Mouse (Mus musculus) right cerebral cortex, postnatal 4 days (tissue): ENCODE results near the gene 1110032F04Rik.
"Not testable (repeated sequence)": the region's sequence is repeated elsewhere in the genome, so short reads cannot be mapped to it uniquely, and the experiment has no call there.

ENCODE experiments used
- DNase-seq: peaks from one replicate; pipeline ENCODE4 v3.0.0-alpha.2; 2022

Gene 1110032F04Rik

DNA sequence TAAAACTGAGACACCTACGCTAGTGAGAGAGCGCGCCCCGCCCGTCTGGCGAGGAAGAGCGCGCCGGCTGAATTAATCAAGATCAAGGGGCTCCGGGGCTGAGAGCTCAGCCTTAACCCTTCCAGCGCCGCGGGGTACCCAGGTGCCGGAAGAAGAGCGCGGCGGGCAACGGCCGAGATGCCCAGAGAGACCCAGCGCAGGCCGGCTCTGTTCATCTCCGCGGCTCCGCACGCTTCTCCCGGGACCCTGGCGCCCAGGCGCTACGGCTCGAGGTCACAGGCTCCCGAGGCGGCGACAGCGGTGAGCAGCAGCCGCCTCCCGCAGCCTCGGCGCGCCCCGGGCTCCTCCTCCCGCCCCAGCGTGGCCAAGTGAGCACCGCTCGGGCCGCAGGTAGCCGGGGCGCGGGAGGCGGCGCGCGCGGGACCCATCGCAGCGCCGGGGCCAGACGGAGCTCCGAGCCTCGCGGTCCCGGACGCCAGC, at the start of gene 1110032F04Rik:
Gene 1110032F04Rik, plus strand, starts transcription at position 376 of the 480 bp plus-strand sequence.
- peak; percentile 56 for DNase-seq

- no peak for DNase-seq
Observed at GRCm38 (mm10) chr3:68821406-68821805, 48.0 kb upstream of the 1110032F04Rik start.

- no peak for DNase-seq
Observed at GRCm38 (mm10) chr3:68821926-68822341, 47.5 kb upstream of the 1110032F04Rik start.

GRCm38 (mm10) chr3:68823876-68824764, 45.3 kb upstream of the 1110032F04Rik start:
- peak; percentile 43 for DNase-seq

DNA sequence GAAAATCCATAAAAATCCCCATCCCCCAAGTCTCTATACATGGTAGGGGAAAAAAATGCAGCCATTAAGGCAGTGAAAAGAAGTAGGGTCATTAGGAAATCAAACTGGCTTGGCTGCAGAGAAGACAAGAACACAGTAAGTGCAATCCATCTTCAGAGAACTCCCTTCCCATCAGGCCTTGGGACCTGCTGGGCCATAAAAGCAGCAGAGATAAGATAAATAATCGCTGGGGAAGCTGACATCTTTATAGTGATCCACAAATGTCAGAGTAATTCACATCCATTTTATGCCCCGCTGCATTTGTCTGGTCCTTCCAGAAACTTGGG, 44.7 kb upstream of the 1110032F04Rik start:
- no peak for DNase-seq

DNA sequence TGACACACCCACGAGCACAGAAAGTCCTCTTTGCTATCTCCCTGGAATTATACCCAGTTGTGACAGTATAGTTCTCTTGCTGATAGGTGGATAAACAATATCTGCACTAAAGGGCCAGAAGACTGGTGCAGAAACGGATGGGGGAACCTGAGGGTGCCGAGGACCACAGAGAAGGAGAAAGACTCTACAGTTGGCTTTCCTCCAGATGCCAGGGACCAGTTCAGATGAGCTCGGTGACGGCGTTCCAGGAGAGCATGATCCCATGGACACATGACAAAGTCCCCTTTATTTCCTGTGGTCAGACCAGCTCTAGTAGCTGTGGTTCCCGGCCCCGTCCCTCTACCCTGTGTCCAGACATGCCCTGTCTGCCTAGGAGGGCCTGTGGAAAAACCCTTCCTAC, 44.2 kb upstream of the 1110032F04Rik start:
- no peak for DNase-seq

DNA sequence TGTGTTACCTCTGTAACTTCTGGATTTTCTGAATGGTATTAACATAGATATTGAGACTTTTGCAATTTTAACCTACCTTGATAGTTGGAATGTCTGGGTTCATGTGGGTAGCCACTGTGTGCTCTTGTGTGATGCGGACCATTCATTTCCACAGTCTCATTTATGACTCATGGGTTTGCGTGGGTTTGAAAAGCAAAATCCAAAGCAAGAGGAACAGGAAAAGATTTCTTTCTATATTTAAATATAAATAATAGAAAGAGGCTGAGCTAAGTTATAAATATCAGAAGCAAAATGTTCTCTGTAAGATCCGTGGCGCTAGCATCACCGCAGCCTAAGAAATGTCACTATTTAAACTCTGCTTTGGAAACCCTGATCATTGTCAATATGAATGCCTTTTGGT, 41.7 kb upstream of the 1110032F04Rik start:
- no peak for DNase-seq

DNA sequence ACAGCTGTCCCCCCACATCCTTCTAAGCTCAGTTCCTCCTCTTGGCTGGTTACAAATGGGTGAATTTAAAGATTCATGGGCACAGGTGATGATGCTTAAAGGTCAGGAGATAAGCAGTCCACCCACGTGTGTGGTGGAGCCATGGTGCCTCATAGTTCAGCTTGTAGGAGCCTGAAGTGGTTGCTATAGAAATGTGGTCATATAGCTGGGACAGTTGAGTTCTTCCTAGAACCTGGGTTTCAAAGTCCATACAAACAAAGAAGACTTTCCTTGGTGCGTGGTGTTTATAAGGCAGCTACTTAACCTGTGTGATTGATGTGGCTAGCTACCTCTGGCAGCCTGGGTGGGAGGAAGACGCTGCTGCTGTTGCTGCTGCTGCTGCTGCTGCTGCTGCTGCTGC, 39.4 kb upstream of the 1110032F04Rik start:
- DNase-seq, result no peak

- DNase-seq, result no peak
Observed at GRCm38 (mm10) chr3:68836857-68837499, 32.4 kb upstream of the 1110032F04Rik start.

DNA sequence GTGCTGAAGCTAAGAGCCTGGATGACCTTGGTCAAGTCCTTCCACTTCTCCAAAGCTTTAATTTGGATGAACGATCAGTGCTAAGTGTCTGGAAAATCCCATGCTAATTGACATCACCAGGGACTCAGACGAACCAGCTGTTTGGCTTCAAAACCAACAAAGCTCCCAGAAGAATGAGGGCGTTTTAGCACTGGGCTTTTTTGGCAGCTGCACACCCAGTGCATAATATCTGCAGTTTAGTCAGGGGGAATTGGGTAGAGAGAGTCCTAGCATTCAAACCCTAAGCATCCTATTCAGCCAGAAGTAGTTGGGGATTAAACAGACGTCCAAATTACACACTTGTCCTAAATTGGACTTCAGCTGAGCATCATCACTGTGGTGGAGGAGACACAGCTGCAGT, 29.2 kb upstream of the 1110032F04Rik start:
- DNase-seq, result no peak

- no peak for DNase-seq
Observed at GRCm38 (mm10) chr3:68844025-68844424, 25.4 kb upstream of the 1110032F04Rik start.

DNA sequence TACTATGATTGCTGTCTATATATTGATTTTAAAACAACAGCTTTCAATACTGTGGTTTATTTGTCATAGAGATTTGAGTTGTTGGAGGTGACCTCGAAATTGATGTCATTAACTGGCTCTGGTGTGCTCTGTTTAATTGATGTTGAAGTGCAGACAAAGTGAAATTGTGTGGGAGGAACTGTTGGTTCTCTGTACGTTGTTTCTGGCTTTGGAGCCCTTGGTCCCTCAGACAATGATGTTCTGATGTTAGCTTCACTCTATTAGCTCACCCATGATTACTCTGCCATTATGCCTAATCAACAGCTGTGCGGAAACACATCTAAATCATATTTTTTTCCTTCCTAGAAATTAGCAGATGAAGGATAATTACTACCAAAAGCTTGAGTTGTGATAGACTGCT, 21.1 kb upstream of the 1110032F04Rik start:
- DNase-seq, result no peak

DNA sequence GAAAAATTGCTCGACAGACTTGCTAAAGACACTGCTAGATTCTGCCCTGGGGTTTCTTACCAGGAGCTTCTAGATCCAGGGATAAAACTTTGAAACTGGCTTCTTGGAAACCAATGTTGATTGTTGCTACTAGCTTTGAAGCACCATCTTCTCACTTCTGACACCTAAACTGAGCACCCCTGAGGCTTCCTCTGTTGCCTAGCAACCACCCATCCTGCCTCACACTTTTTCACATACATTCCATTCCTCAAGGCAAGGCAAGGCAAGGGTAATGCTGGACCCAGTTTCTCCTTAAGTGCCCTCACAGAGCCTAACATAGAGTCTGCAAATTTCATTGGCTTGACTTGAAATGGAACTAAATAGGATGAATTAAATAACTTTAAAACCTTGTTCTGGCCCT, 17.0 kb upstream of the 1110032F04Rik start:
- DNase-seq, result no peak

GRCm38 (mm10) chr3:68869691-68870567, 543 bp downstream of the 1110032F04Rik start:
- DNase-seq, result peak; percentile 60

- no peak for DNase-seq
Observed at GRCm38 (mm10) chr3:68870568-68870950, 1.2 kb downstream of the 1110032F04Rik start.

- no peak for DNase-seq
Observed at GRCm38 (mm10) chr3:68874079-68874478, 4.7 kb downstream of the 1110032F04Rik start.

DNA sequence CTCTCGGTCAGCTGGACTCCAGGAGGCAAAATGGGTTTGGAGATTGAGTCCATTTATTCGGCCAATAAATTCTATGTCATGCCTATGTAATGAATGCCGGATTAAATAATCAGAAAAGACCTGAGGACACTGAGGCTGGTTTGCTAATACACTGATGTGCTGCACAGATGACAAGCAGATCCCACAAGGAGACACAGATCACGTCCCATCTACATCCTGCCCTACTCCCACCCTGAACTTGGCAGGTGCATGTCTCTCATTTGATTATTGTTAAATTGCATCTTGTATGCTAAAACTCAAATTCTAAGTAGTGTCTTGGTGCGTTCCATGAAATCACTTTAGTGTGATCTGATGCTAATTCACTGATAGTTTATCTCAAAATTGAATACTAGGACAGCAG, 17.5 kb downstream of the 1110032F04Rik start:
- no peak for DNase-seq

DNA sequence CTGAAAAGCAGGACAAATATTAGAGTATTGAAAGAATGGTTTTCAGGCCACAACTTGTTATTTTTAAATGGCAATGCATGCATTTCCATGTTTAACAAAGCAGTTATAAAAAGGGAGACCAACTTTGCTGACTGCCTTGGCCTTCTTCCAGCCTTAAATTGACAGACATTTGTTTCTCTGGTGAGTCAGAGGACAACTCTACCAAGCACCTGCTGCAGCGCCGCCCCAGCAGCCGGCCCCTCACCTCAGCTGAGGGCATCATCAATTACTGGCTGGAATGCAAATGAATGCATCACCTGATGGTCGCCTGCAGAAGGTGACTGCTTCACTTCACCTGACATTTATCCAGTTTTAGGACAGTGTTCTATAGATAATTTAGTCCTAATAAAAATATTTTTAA, 26.0 kb downstream of the 1110032F04Rik start:
- no peak for DNase-seq

- DNase-seq, result no peak
Observed at GRCm38 (mm10) chr3:68897154-68897553, 27.8 kb downstream of the 1110032F04Rik start.

DNA sequence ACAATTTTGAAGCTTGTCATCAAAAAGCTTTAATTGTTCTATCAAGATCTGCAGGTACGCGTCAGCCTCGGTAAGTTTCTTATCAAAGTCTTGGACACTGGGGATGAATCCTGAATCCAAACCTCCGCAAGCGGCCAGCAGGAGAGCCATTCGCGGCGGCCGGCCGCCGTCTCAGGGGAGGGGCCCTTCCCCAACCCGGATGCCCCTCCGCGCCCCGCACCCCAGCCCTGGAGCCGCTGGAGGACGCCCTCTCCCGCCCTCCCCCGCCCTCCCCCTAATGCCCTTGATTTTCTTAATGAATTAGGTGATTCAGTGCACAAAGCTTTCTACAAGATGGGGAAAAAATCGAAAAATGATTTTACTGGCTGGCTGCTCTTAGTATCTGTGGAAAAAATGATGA, 33.2 kb downstream of the 1110032F04Rik start:
- not testable (repeated sequence) for DNase-seq

DNA sequence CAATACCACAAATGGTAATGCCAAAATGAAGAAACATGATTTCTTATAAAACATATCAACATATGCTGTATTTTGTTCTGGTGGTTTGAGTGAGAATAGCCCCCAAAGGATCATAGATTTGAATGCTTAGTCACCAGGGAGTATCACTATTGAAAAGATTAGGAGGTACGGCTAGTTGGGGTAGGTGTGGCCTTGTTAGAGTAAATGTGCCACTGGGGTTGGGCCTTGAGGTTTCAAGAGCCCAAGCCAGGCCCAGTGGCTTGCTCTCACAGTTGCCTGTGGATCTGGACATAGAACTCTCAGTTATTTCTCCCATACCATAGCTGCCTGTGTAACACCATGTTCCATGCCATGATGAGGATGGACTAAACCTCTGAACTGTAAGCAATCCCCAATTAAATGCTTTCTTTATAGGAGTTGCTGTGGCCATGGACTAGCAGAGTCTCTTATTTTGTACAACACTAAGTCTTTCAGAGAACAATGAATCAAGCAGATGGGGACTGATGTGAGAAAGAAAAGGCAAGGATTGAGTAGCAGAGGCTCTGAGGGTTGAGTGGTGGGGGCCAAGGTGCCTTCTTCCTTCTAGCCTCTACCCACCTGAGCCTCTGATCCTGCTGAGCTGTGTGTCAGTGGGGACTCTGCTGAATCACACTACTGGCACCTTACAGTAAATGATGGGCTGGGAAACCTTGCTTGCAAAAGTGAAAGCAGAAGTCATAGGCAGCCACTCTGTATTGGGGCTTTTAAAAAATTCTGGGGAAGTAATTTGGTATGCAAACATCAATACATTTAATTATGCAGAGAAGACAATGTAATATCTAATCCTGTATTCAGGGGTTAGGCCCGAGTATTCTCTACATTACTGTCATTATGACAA, 35.8 kb downstream of the 1110032F04Rik start:
- DNase-seq, result no peak

- no peak for DNase-seq
Observed at GRCm38 (mm10) chr3:68907509-68907908, 38.1 kb downstream of the 1110032F04Rik start.
